Mouse (Mus musculus) MEL (cell line): ENCODE results near the gene Coro2b.

Source experiments
- CHD1 ChIP-seq: IDR thresholded peaks from 2 replicates; pipeline ENCODE4 v1.6.1; 2012; ENCODE audit warnings: low read depth, mild to moderate bottlenecking, inconsistent platforms, low read length, improper control_type of control experiment
- MAX ChIP-seq: IDR thresholded peaks from 2 replicates; pipeline ENCODE4 v1.6.1; 2011; ENCODE audit warnings: low read length, improper control_type of control experiment
- POLR2A ChIP-seq, 2 experiments: IDR thresholded peaks; 2 replicates each; pipeline ENCODE4 v1.6.1; 2011 to 2012; ENCODE audit warnings: low read length in 2 of 2, mild to moderate bottlenecking in 2 of 2, control low read depth in 1 of 2, improper control_type of control experiment in 1 of 2, low read depth in 1 of 2, moderate library complexity in 1 of 2; ENCODE audit not compliant: control insufficient read depth in 1 of 2, insufficient read depth in 1 of 2, poor library complexity in 1 of 2
- RAD21 ChIP-seq: IDR thresholded peaks from 2 replicates; pipeline ENCODE4 v1.6.1; 2011; ENCODE audit warnings: mild to moderate bottlenecking, low read depth, low read length, improper control_type of control experiment
- TCF12 ChIP-seq: IDR thresholded peaks from 2 replicates; pipeline ENCODE4 v1.6.1; 2014; ENCODE audit warnings: low read depth, mild to moderate bottlenecking, inconsistent platforms, low read length, improper control_type of control experiment, moderate library complexity
- ZC3H11A ChIP-seq: IDR thresholded peaks from 2 replicates; pipeline ENCODE4 v1.6.1; 2012; ENCODE audit warnings: low read depth, mild to moderate bottlenecking, inconsistent platforms, low read length, improper control_type of control experiment

DNA sequence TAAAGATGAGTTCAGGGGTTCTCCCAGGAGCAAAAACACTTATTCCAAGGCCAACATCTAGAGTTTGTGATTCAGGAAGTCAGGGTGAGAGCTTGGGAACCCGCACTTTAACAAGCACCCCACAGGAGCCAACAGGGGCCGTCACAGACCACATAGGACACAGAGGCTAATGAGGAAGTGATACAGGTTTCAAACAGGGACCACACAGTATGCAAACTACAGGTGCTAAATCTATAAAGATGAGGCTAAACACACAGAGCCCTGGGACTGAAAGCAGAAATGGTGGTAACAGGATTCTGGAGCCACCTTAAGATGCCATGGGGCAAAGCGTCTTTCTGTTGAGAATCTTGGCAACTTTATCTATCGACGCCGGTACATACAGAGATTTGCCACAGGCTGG lies 27.2 kb downstream of the Coro2b start:
- TF ChIP-seq ZC3H11A (no peak), MAX (no peak), POLR2A (IDR thresholded peaks at IDR 0.05; ENCODE audit: control insufficient read depth in 1 of 2, insufficient read depth in 1 of 2, low read depth in 1 of 2, low read length in 2 of 2, poor library complexity in 1 of 2) (no peak), TCF12 (no peak), RAD21 (no peak), CHD1 (no peak)
